Mouse (Mus musculus): ENCODE measurements at regions not wholly inside any gene's neighbourhood (a gene's known extent, or its start where the extent isn't known, plus 50 kb on each side); places are given as distances from the start of the nearest gene placed in this dataset.

DNA sequence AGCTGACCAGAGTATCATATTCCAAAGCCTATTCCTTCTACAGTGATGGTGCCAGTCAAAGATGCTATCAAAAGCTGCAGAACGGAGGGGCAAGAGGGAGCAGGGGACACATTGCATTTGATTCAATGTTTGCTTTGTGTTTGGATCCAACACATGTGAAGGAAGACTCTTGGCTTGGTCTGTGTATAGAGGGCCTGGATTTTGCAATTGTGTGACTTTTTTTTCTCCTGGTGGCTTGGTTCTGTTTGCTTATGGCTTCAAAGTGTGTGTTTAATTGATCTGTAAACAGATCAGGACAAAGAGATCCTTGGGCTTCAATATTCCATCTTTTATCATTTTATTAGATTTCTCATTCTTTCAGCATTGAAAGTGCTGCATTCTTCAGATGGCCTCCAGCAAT, 504.2 kb downstream of the Slc4a3 start:
- Histone ChIP-seq H3K79me2 (replicated peaks; ENCODE audit: control insufficient read depth, extremely low read depth, insufficient read depth, poor library complexity, severe bottlenecking) (no peaks in the 10 kb centered on the region), H3K27ac (ENCODE audit: insufficient read depth, low read depth) (no peak overlapping the region), H3K36me3 (replicated peaks in 1 of 2; ENCODE audit: control insufficient read depth in 1 of 2, insufficient read depth in 1 of 2, low read length in 1 of 2) (no peaks in the 10 kb centered on the region), H3K9ac (ENCODE audit: insufficient read depth, low read depth) (no peak overlapping the region), H3K27me3 (replicated peaks) (no peaks in the 10 kb centered on the region), H3K9me3 (replicated peaks; ENCODE audit: low read length) (no peaks in the 10 kb centered on the region), H3K4me2 (ENCODE audit: insufficient read depth, low read depth, poor library complexity, severe bottlenecking) (no peak overlapping the region), H3K4me3 (replicated peaks in 1 of 3; ENCODE audit: low read depth in 2 of 3, low read length in 2 of 3, poor library complexity in 1 of 3) (no peak overlapping the region), H3K4me1 (ENCODE audit: control insufficient read depth in 1 of 2, insufficient read depth in 2 of 2) (peaks cover 0 to 5% of the 10 kb centered on the region in 2 experiments; a peak in 1 of 4 replicates)
- dilution Hi-C loops (cut with MboI; ENCODE audit: extremely low pct_ligation_motif_present, extremely low pct_unique_long_range_greater_than_20kb, low sequenced_read_pairs) (no loop called here), in situ Hi-C loops (cut with MboI; ENCODE audit: low pct_ligation_motif_present, low pct_unique_long_range_greater_than_20kb, low sequenced_read_pairs) (no loop called here)
- no peak for TF ChIP-seq ZMIZ1 (IDR thresholded peaks at IDR 0.05; ENCODE audit: low read depth, low read length)
- TF ChIP-seq ELF1 (IDR thresholded peaks at IDR 0.05; ENCODE audit: low read depth, low read length) = no peak
- TF ChIP-seq RAD21 (IDR thresholded peaks at IDR 0.05; ENCODE audit: low read depth, low read length) = no peak
- no peak for TF ChIP-seq IRF4 (IDR thresholded peaks at IDR 0.05; ENCODE audit: low read depth, low read length)
- TF ChIP-seq JUN (IDR thresholded peaks at IDR 0.05; ENCODE audit: insufficient read depth, low read depth, low read length) = no peak
- TF ChIP-seq UBTF (IDR thresholded peaks at IDR 0.05; ENCODE audit: low read depth, low read length) = no peak
- TF ChIP-seq MEF2A (IDR thresholded peaks at IDR 0.05; ENCODE audit: borderline replicate concordance, low read depth, low read length) = no peak
- no peak for TF ChIP-seq KAT2A (IDR thresholded peaks at IDR 0.05; ENCODE audit: insufficient replicate concordance, low read length)
- DNase-seq (ENCODE audit: extremely low read depth) = no peak

- no peaks in the 10 kb centered on the region for H3K27me3 ChIP-seq (replicated peaks)
- no peak overlapping the region for H3K9ac ChIP-seq (ENCODE audit: insufficient read depth, low read depth)
- no peaks in the 10 kb centered on the region for H3K9me3 ChIP-seq (replicated peaks; ENCODE audit: low read length)
- no peak for DNase-seq (ENCODE audit: extremely low read depth)
- dilution Hi-C loops (cut with MboI; ENCODE audit: extremely low pct_ligation_motif_present, extremely low pct_unique_long_range_greater_than_20kb, low sequenced_read_pairs) = no loop called here
- peaks cover 0 to 5% of the 10 kb centered on the region in 2 experiments; a peak in 1 of 4 replicates for H3K4me1 ChIP-seq (ENCODE audit: control insufficient read depth in 1 of 2, insufficient read depth in 2 of 2)
- H3K36me3 ChIP-seq (replicated peaks in 1 of 2; ENCODE audit: control insufficient read depth in 1 of 2, insufficient read depth in 1 of 2, low read length in 1 of 2) = no peaks in the 10 kb centered on the region
- no peaks in the 10 kb centered on the region for H3K79me2 ChIP-seq (replicated peaks; ENCODE audit: control insufficient read depth, extremely low read depth, insufficient read depth, poor library complexity, severe bottlenecking)
- no peak overlapping the region for H3K4me3 ChIP-seq (replicated peaks in 1 of 3; ENCODE audit: low read depth in 2 of 3, low read length in 2 of 3, poor library complexity in 1 of 3)
- H3K4me2 ChIP-seq (ENCODE audit: insufficient read depth, low read depth, poor library complexity, severe bottlenecking) = no peak overlapping the region
- H3K27ac ChIP-seq (ENCODE audit: insufficient read depth, low read depth) = no peak overlapping the region
- in situ Hi-C loops (cut with MboI; ENCODE audit: low pct_ligation_motif_present, low pct_unique_long_range_greater_than_20kb, low sequenced_read_pairs) = no loop called here
- TF ChIP-seq USF1 (IDR thresholded peaks at IDR 0.05; ENCODE audit: low read depth, low read length) = no peak
- no peak for TF ChIP-seq IRF4 (IDR thresholded peaks at IDR 0.05; ENCODE audit: low read depth, low read length)
- no peak for TF ChIP-seq CHD1 (IDR thresholded peaks at IDR 0.05; ENCODE audit: low read depth, low read length)
- no peak for TF ChIP-seq MAX (IDR thresholded peaks at IDR 0.05; ENCODE audit: low read length)
- no peak for TF ChIP-seq ZMIZ1 (IDR thresholded peaks at IDR 0.05; ENCODE audit: low read depth, low read length)
- TF ChIP-seq MXI1 (IDR thresholded peaks at IDR 0.05; ENCODE audit: low read depth, low read length) = no peak
- no peak for TF ChIP-seq POLR2AphosphoS2 (IDR thresholded peaks at IDR 0.05; ENCODE audit: low read depth, low read length)
- TF ChIP-seq ZC3H11A (IDR thresholded peaks at IDR 0.05; ENCODE audit: low read depth, low read length) = no peak
- no peak for TF ChIP-seq GABPA (IDR thresholded peaks at IDR 0.05; ENCODE audit: insufficient replicate concordance, low read depth, low read length)
- no peak for TF ChIP-seq MEF2A (IDR thresholded peaks at IDR 0.05; ENCODE audit: borderline replicate concordance, low read depth, low read length)
- TF ChIP-seq NELFE (IDR thresholded peaks at IDR 0.05; ENCODE audit: low read depth, low read length) = no peak
- no peak for TF ChIP-seq JUND (conservative IDR thresholded peaks at IDR 0.05; ENCODE audit: low read depth, low read length)
- no peak for TF ChIP-seq JUN (IDR thresholded peaks at IDR 0.05; ENCODE audit: insufficient read depth, low read depth, low read length)
These were observed 507.5 kb downstream of the Slc4a3 start for GRCm38 (mm10) chr1:76053378-76054171.

Data from CH12.LX (cell line).